Mouse (Mus musculus) CH12.LX (cell line): ENCODE data around the gene Pigl.

Experiments
- CTCF ChIP-seq, 2 experiments: IDR thresholded peaks in 1 of 2; conservative IDR thresholded peaks in 1 of 2; 2 replicates each; pipeline ENCODE4 v1.5.1; 2011 to 2012; ENCODE audit warnings: low read depth in 2 of 2, low read length in 2 of 2, improper control_type of control experiment in 1 of 2, inconsistent platforms in 1 of 2, mild to moderate bottlenecking in 1 of 2, moderate library complexity in 1 of 2
- HCFC1 ChIP-seq: IDR thresholded peaks from 2 replicates; pipeline ENCODE4 v1.6.1; 2012; ENCODE audit warnings: low read depth, mild to moderate bottlenecking, inconsistent platforms, low read length, improper control_type of control experiment
- JUND ChIP-seq: conservative IDR thresholded peaks from 2 replicates; pipeline ENCODE4 v1.6.1; 2011; ENCODE audit warnings: low read depth, low read length, improper control_type of control experiment
- MAFK ChIP-seq: IDR thresholded peaks from 2 replicates; pipeline ENCODE4 v1.6.1; 2011; ENCODE audit warnings: low read length, improper control_type of control experiment; ENCODE audit not compliant: insufficient replicate concordance
- MEF2A ChIP-seq: IDR thresholded peaks from 2 replicates; pipeline ENCODE4 v1.6.1; 2014; ENCODE audit warnings: low read depth, mild to moderate bottlenecking, inconsistent platforms, low read length, improper control_type of control experiment, borderline replicate concordance
- MXI1 ChIP-seq: IDR thresholded peaks from 2 replicates; pipeline ENCODE4 v1.6.1; 2011; ENCODE audit warnings: mild to moderate bottlenecking, low read depth, low read length, improper control_type of control experiment
- PAX5 ChIP-seq: IDR thresholded peaks from 2 replicates; pipeline ENCODE4 v1.6.1; 2012; ENCODE audit warnings: low read length, inconsistent platforms, mixed read lengths
- ZKSCAN1 ChIP-seq: IDR thresholded peaks from 2 replicates; pipeline ENCODE4 v1.6.1; 2012; ENCODE audit warnings: low read depth, inconsistent platforms, low read length, improper control_type of control experiment, borderline replicate concordance
- ZMIZ1 ChIP-seq: IDR thresholded peaks from 2 replicates; pipeline ENCODE4 v1.6.1; 2012; ENCODE audit warnings: low read depth, mild to moderate bottlenecking, inconsistent platforms, low read length, improper control_type of control experiment

GRCm38 (mm10) chr11:62554163-62554855 is 96.0 kb downstream of the Pigl start:
- TF ChIP-seq ZKSCAN1 = no peak
- TF ChIP-seq MAFK = no peak
- no peak for TF ChIP-seq HCFC1
- no peak for TF ChIP-seq PAX5
- no peak for TF ChIP-seq MEF2A
- TF ChIP-seq JUND = no peak
- TF ChIP-seq ZMIZ1 = peak; percentile 58; the same call in 1 of the 2 replicates
- TF ChIP-seq MXI1 = peak; percentile 41; the same call in 1 of the 2 replicates
- no peak for TF ChIP-seq CTCF (conservative IDR thresholded peaks at IDR 0.05 in 1 of 2, IDR thresholded peaks at IDR 0.05 in 1 of 2; ENCODE audit: low read depth in 2 of 2, low read length in 2 of 2)
